In the genomic region with DNA sequence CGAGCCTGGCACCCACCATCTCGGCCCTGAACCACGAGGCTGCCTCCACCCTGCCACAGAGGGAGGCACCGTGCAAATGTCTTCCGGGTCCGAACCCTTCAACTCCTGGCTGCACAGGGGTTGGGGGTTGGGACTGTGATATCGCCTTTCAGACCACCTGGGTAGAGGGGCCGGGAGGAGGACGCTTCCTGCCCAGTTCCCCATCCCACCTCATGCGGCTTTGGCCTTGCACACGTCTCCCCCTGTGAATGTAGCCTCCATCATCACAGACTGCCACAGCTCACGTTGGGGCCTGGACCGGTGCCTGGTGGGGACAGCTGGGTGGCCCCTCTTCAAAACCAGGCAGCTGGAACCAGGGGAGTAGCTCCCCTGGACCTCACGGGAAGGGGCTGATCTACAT, we compare ENCODE assay signal across 8 mouse cellular contexts. TPM values are rescaled to one million over a fixed set of nuclear protein-coding genes. Genes with fewer than 3 reads are reported as not detected.
DNase-seq lines count a peak whose midpoint lies in the region; ATAC-seq and TF ChIP-seq lines count a peak whose summit lies in the region.
"Had no signal": no experiment of that assay in that cellular context is flagged by ENCODE, and none has a peak within 500 bp of the region (broad histone marks: within the 10 kb centered on the region; RNA-seq: fewer than 3 reads in every experiment).

No protein-coding gene starts in this region.

- no peaks in the 10 kb centered on the region for H3K27me3 ChIP-seq in forebrain, embryonic 16.5 days (replicated peaks; ENCODE audit: control insufficient read depth, insufficient read depth, low read length)
- no peaks in the 10 kb centered on the region for H3K27me3 ChIP-seq in neural tube, embryonic 11.5 days (ENCODE audit: control insufficient read depth, insufficient read depth, low read length)

- no peak for TF ChIP-seq CTCF in layer of hippocampus, adult 2 months (conservative IDR thresholded peaks at IDR 0.05)

- no peak for ATAC-seq in forebrain, embryonic 16.5 days
- ATAC-seq in neural tube, embryonic 11.5 days (ENCODE audit: insufficient read depth, low FRiP score, low TSS enrichment), result no peak

- H3K36me3 ChIP-seq in forebrain, embryonic 16.5 days (ENCODE audit: control insufficient read depth, insufficient read depth), result no peaks in the 10 kb centered on the region; the same call in 1 of the 2 replicates
- H3K36me3 ChIP-seq in neural tube, embryonic 11.5 days (ENCODE audit: control insufficient read depth, insufficient read depth, low read length), result no peaks in the 10 kb centered on the region

- DNase-seq in layer of hippocampus, adult 2 months (ENCODE audit: low spot score in 2 of 2), result no peak
- DNase-seq in layer of hippocampus, adult 18-20 months (ENCODE audit: low spot score in 2 of 2), result no peak
- peak; percentile 55 for DNase-seq in embryo, embryonic 11 days
- no peak for DNase-seq in neural tube, embryonic 11.5 days (ENCODE audit: low spot score)
- no peak for DNase-seq in adrenal gland, postnatal 10 days
- no peak for DNase-seq in testis, postnatal 14 days (ENCODE audit: low spot score)

- H3K4me2 ChIP-seq in forebrain, embryonic 16.5 days (ENCODE audit: low read length), result no peak overlapping the region; the same call in 1 of the 2 replicates
- peak overlapping the region; percentile 27 for H3K4me2 ChIP-seq in neural tube, embryonic 11.5 days (ENCODE audit: low read depth)

- peaks cover 25% of the 10 kb centered on the region for H3K4me1 ChIP-seq in forebrain, embryonic 16.5 days (replicated peaks; ENCODE audit: control insufficient read depth, insufficient read depth, low read length)
- peaks cover 7% of the 10 kb centered on the region for H3K4me1 ChIP-seq in neural tube, embryonic 11.5 days (ENCODE audit: control insufficient read depth, insufficient read depth, low read length)

- peak overlapping the region; percentile 8; the same call in 1 of the 2 replicates for H3K27ac ChIP-seq in layer of hippocampus, adult 2 months
- no peak overlapping the region for H3K27ac ChIP-seq in forebrain, embryonic 16.5 days (ENCODE audit: low read length)
- H3K27ac ChIP-seq in neural tube, embryonic 11.5 days (ENCODE audit: low read depth, low read length), result no peak overlapping the region

- peak overlapping the region; percentile 56 for H3K9ac ChIP-seq in forebrain, embryonic 16.5 days (replicated peaks; ENCODE audit: low read depth, low read length)
- H3K9ac ChIP-seq in neural tube, embryonic 11.5 days (ENCODE audit: low read length), result 0 out of 2 replicates have a peak overlapping the region, but pooled peaks have one; percentile 23

- no peak overlapping the region for H3K4me3 ChIP-seq in layer of hippocampus, adult 2 months
- H3K4me3 ChIP-seq in forebrain, embryonic 16.5 days (replicated peaks; ENCODE audit: low read length), result no peak overlapping the region
- H3K4me3 ChIP-seq in neural tube, embryonic 11.5 days (ENCODE audit: low read depth, low read length), result no peak overlapping the region
- H3K4me3 ChIP-seq: megakaryocyte, embryonic 14.5 days had no signal

- WGBS in forebrain, embryonic 16.5 days, result 34% methylated on average over 14 of the region's 14 CpGs
- WGBS in neural tube, embryonic 11.5 days, result 43% methylated on average over 14 of the region's 14 CpGs

- no peaks in the 10 kb centered on the region for H3K9me3 ChIP-seq in forebrain, embryonic 16.5 days (ENCODE audit: control insufficient read depth, low read length)
- H3K9me3 ChIP-seq in neural tube, embryonic 11.5 days (ENCODE audit: control insufficient read depth, low read length), result no peaks in the 10 kb centered on the region

RNA-seq across cellular contexts. Expression of a gene that starts 16.9 kb away (rescaled TPM):
- total RNA-seq in layer of hippocampus, adult 2 months (2021), result 100 to 1,000 TPM; 192 to 212 TPM
- total RNA-seq in layer of hippocampus, adult 18-20 months (2021), result 100 to 1,000 TPM; 166 to 185 TPM
- polyA plus RNA-seq in forebrain, embryonic 16.5 days (2015; fragmentation: Nextera tagmentation; extraction: Ambion mirVana), result 21.4 and 33.7 TPM in 2 replicates
- polyA plus RNA-seq in neural tube, embryonic 11.5 days (2014; fragmentation: Nextera tagmentation; extraction: Ambion mirVana), result 21.7 and 23.2 TPM in 2 replicates
- total RNA-seq in adrenal gland, postnatal 10 days (2021), result 10 to 100 TPM; 18.6 to 45.3 TPM

RNA-seq across cellular contexts. Expression of a gene that starts 41.3 kb away (rescaled TPM):
- 1 to 10 TPM; 4.7 TPM for total RNA-seq in layer of hippocampus, adult 2 months (2021)
- 1 to 10 TPM; 3.0 to 3.8 TPM for total RNA-seq in layer of hippocampus, adult 18-20 months (2021)
- 41.9 and 47.9 TPM in 2 replicates for polyA plus RNA-seq in forebrain, embryonic 16.5 days (2015; fragmentation: Nextera tagmentation; extraction: Ambion mirVana)
- polyA plus RNA-seq in neural tube, embryonic 11.5 days (2014; fragmentation: Nextera tagmentation; extraction: Ambion mirVana), result 78.5 and 80.3 TPM in 2 replicates
- 10 to 100 TPM; 24.4 to 27.6 TPM for total RNA-seq in adrenal gland, postnatal 10 days (2021)

RNA-seq across cellular contexts. Expression of a gene that starts 57.5 kb away (rescaled TPM):
- 1 to 10 TPM; 3.5 to 4.5 TPM for total RNA-seq in layer of hippocampus, adult 2 months (2021)
- 1 to 10 TPM; 4.0 to 4.8 TPM for total RNA-seq in layer of hippocampus, adult 18-20 months (2021)
- polyA plus RNA-seq in forebrain, embryonic 16.5 days (2015; fragmentation: Nextera tagmentation; extraction: Ambion mirVana), result 13.7 and 14.5 TPM in 2 replicates
- not detected in 2 replicates for polyA plus RNA-seq in neural tube, embryonic 11.5 days (2014; fragmentation: Nextera tagmentation; extraction: Ambion mirVana)
- total RNA-seq in adrenal gland, postnatal 10 days (2021), result 1 to 10 TPM; 2.3 to 3.3 TPM

Comparison
In these comparisons a context has a peak if more than half of its experiments do, and no peak if none do; other contexts are left out.
1. RNA of a gene that starts 41.3 kb away (total RNA-seq): 24.4 to 27.6 TPM in adrenal gland, postnatal 10 days; 4.7 TPM in layer of hippocampus, adult 2 months and 3.0 to 3.8 TPM in layer of hippocampus, adult 18-20 months; every median in the first group is over 4 times any median in the second.